Mouse (Mus musculus): ENCODE data around the gene Kdelr3. TPM values are rescaled to one million over a fixed set of nuclear protein-coding genes. Genes with fewer than 3 reads are reported as not detected.

Kdelr3 gene
- polyA plus RNA-seq, 1 experiment: 65.5 TPM

- no peak for TF ChIP-seq CTCF (IDR thresholded peaks at IDR 0.05; ENCODE audit: control insufficient read depth, insufficient read depth, insufficient read length)
- TF ChIP-seq USF1 (IDR thresholded peaks at IDR 0.05; ENCODE audit: low read depth): no peak
- Histone ChIP-seq H3K36me3 (ENCODE audit: control insufficient read depth, insufficient read depth) (no peaks in the 10 kb centered on the region), H3K4me3 (ENCODE audit: insufficient read depth, poor library complexity, severe bottlenecking) (no peak overlapping the region), H3K79me2 (ENCODE audit: control insufficient read depth, insufficient read depth) (no peaks in the 10 kb centered on the region), H3K27me3 (ENCODE audit: control insufficient read depth, insufficient read depth, insufficient read length) (peaks cover 96% of the 10 kb centered on the region), H3ac (ENCODE audit: control insufficient read depth, insufficient read length, low read depth) (no peak overlapping the region), H3K79me3 (ENCODE audit: low read depth) (no peaks in the 10 kb centered on the region)
Measured at GRCm38 (mm10) chr15:79493527-79493926, 22.7 kb upstream of the Kdelr3 start.

GRCm38 (mm10) chr15:79500110-79500509 is 16.1 kb upstream of the Kdelr3 start:
- TF ChIP-seq MYOG (IDR thresholded peaks at IDR 0.05; ENCODE audit: control insufficient read depth, extremely low read depth, insufficient read length) (no peak), MYOD1 (IDR thresholded peaks at IDR 0.05; ENCODE audit: control insufficient read depth, insufficient read length, low read depth) (no peak), CTCF (IDR thresholded peaks at IDR 0.05; ENCODE audit: control insufficient read depth, insufficient read depth, insufficient read length) (no peak), MAX (IDR thresholded peaks at IDR 0.05) (no peak), USF1 (IDR thresholded peaks at IDR 0.05; ENCODE audit: low read depth) (no peak), CEBPB (IDR thresholded peaks at IDR 0.05; ENCODE audit: low read depth) (no peak), FOSL1 (IDR thresholded peaks at IDR 0.05; ENCODE audit: insufficient read depth, low read length, poor library complexity, severe bottlenecking) (no peak)
- Histone ChIP-seq H3K27me3 (ENCODE audit: control insufficient read depth, insufficient read depth, insufficient read length) (peaks cover 98% of the 10 kb centered on the region), H3ac (ENCODE audit: control insufficient read depth, insufficient read length, low read depth) (no peak overlapping the region), H3K79me2 (ENCODE audit: control insufficient read depth, insufficient read depth) (no peaks in the 10 kb centered on the region), H3K79me3 (ENCODE audit: low read depth) (no peaks in the 10 kb centered on the region), H3K36me3 (ENCODE audit: control insufficient read depth, insufficient read depth) (no peaks in the 10 kb centered on the region), H3K4me3 (ENCODE audit: insufficient read depth, poor library complexity, severe bottlenecking) (no peak overlapping the region)

- H3ac ChIP-seq (ENCODE audit: control insufficient read depth, insufficient read length, low read depth): no peak overlapping the region
- TF ChIP-seq CTCF (IDR thresholded peaks at IDR 0.05; ENCODE audit: control insufficient read depth, insufficient read depth, insufficient read length) (no peak), USF1 (IDR thresholded peaks at IDR 0.05; ENCODE audit: low read depth) (no peak), MYOG (IDR thresholded peaks at IDR 0.05; ENCODE audit: control insufficient read depth, extremely low read depth, insufficient read length) (no peak), MYOD1 (IDR thresholded peaks at IDR 0.05; ENCODE audit: control insufficient read depth, insufficient read length, low read depth) (no peak), CEBPB (IDR thresholded peaks at IDR 0.05; ENCODE audit: low read depth) (no peak), FOSL1 (IDR thresholded peaks at IDR 0.05; ENCODE audit: insufficient read depth, low read length, poor library complexity, severe bottlenecking) (no peak), MAX (IDR thresholded peaks at IDR 0.05) (no peak)
Measured at GRCm38 (mm10) chr15:79502891-79503341, 13.3 kb upstream of the Kdelr3 start.

GRCm38 (mm10) chr15:79503438-79503837 is 12.8 kb upstream of the Kdelr3 start:
- Histone ChIP-seq H3ac (ENCODE audit: control insufficient read depth, insufficient read length, low read depth) (no peak overlapping the region), H3K36me3 (ENCODE audit: control insufficient read depth, insufficient read depth) (no peaks in the 10 kb centered on the region), H3K79me3 (ENCODE audit: low read depth) (no peaks in the 10 kb centered on the region), H3K27me3 (ENCODE audit: control insufficient read depth, insufficient read depth, insufficient read length) (peaks cover 99% of the 10 kb centered on the region), H3K79me2 (ENCODE audit: control insufficient read depth, insufficient read depth) (no peaks in the 10 kb centered on the region), H3K4me3 (ENCODE audit: insufficient read depth, poor library complexity, severe bottlenecking) (no peak overlapping the region)
- TF ChIP-seq FOSL1 (IDR thresholded peaks at IDR 0.05; ENCODE audit: insufficient read depth, low read length, poor library complexity, severe bottlenecking) (no peak), MYOD1 (IDR thresholded peaks at IDR 0.05; ENCODE audit: control insufficient read depth, insufficient read length, low read depth) (no peak), CTCF (IDR thresholded peaks at IDR 0.05; ENCODE audit: control insufficient read depth, insufficient read depth, insufficient read length) (no peak), CEBPB (IDR thresholded peaks at IDR 0.05; ENCODE audit: low read depth) (no peak), USF1 (IDR thresholded peaks at IDR 0.05; ENCODE audit: low read depth) (no peak), MYOG (IDR thresholded peaks at IDR 0.05; ENCODE audit: control insufficient read depth, extremely low read depth, insufficient read length) (no peak), MAX (IDR thresholded peaks at IDR 0.05) (no peak)

More at GRCm38 (mm10) chr15:79502891-79503341, 13.3 kb upstream of the Kdelr3 start:
- H3K4me3 ChIP-seq (ENCODE audit: insufficient read depth, poor library complexity, severe bottlenecking): no peak overlapping the region
- H3K79me3 ChIP-seq (ENCODE audit: low read depth): no peaks in the 10 kb centered on the region
- no peaks in the 10 kb centered on the region for H3K79me2 ChIP-seq (ENCODE audit: control insufficient read depth, insufficient read depth)
- H3K27me3 ChIP-seq (ENCODE audit: control insufficient read depth, insufficient read depth, insufficient read length): peaks cover 99% of the 10 kb centered on the region
- no peaks in the 10 kb centered on the region for H3K36me3 ChIP-seq (ENCODE audit: control insufficient read depth, insufficient read depth)

- no peaks in the 10 kb centered on the region for H3K36me3 ChIP-seq (ENCODE audit: control insufficient read depth, insufficient read depth)
- peaks cover 95% of the 10 kb centered on the region for H3K27me3 ChIP-seq (ENCODE audit: control insufficient read depth, insufficient read depth, insufficient read length)
- no peaks in the 10 kb centered on the region for H3K79me2 ChIP-seq (ENCODE audit: control insufficient read depth, insufficient read depth)
- peak within 1 kb of the TSS; percentile 8 for H3ac ChIP-seq (ENCODE audit: control insufficient read depth, insufficient read length, low read depth)
- TF ChIP-seq USF1 (IDR thresholded peaks at IDR 0.05; ENCODE audit: low read depth) (no peak), MYOD1 (IDR thresholded peaks at IDR 0.05; ENCODE audit: control insufficient read depth, insufficient read length, low read depth) (no peak), CTCF (IDR thresholded peaks at IDR 0.05; ENCODE audit: control insufficient read depth, insufficient read depth, insufficient read length) (no peak), MAX (IDR thresholded peaks at IDR 0.05) (no peak)
- H3K4me3 ChIP-seq (ENCODE audit: insufficient read depth, poor library complexity, severe bottlenecking): no peak within 1 kb of the TSS
- H3K79me3 ChIP-seq (ENCODE audit: low read depth): no peaks in the 10 kb centered on the region
Measured at GRCm38 (mm10) chr15:79504707-79505452, 11.3 kb upstream of the Kdelr3 start, which contains the start of gene Kcnj4. Kcnj4 (minus strand) TSS chr15:79505241.

All from C2C12 (cell line).